Mouse (Mus musculus) kidney, adult 2 months (tissue): Measurements from ENCODE around the gene Itpripl2.

Experiments
- CTCF ChIP-seq: fragments of 200-500 bp; conservative IDR thresholded peaks from 2 replicates; pipeline ENCODE4 v1.5.1; 2011; ENCODE audit warnings: low read depth, mild to moderate bottlenecking, control low read depth, low read length, moderate library complexity, mixed read lengths; ENCODE audit not compliant: insufficient read depth, insufficient read length
- POLR2A ChIP-seq: fragments of 200-500 bp; IDR thresholded peaks from one replicate; pipeline ENCODE4 v1.6.1; 2011; ENCODE audit warnings: low read depth, low read length, control low read depth

DNA sequence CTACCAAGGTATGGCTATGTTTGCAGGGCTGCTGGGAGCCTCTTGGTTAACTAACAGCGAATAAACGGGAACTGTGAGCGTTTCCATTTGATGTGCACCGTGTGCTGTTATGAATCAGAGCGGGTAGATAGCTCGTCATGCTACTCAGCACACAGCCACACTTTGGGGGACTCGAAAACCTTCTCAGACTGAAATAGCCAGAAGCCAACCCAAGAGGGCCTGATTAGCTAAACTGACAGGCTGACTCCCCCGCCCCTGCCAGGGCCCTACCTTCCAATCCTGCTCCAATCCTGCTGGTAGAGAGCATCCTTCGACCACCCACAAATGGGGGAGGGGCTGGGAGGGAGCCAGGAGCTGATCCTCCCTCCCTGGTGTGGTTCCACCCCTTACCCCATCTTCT, 48.4 kb downstream of the Itpripl2 start:
- TF ChIP-seq CTCF (no peak), POLR2A (no peak)
